Mouse (Mus musculus) hematopoietic stem cell, adult 5-6 weeks (primary cell): ENCODE data around the gene Gm11172. TPM values are rescaled to one million over a fixed set of nuclear protein-coding genes. Genes with fewer than 3 reads are reported as not detected.
A peak's percentile ranks its signal among the peaks of the same experiment; 100 is the strongest.

Source experiments
- ATAC-seq, 2 experiments: fragments of 125-278 bp in 1 of 2; replicated peaks in 1 of 2; 2 replicates each; pipeline ENCODE4 v1.8.0; 2016 to 2017; ENCODE audit warnings: inconsistent platforms in 2 of 2, mild to moderate bottlenecking in 2 of 2, moderate number of reproducible peaks in 2 of 2, low read depth in 1 of 2, moderate TSS enrichment in 1 of 2; ENCODE audit not compliant: low FRiP score in 2 of 2, poor library complexity in 2 of 2, severe bottlenecking in 2 of 2, insufficient read depth in 1 of 2, low TSS enrichment in 1 of 2
- total RNA-seq: library from RNA; stranded (forward); fragments of 172-1452, 232-1000 nt; gene quantifications from 2 replicates; pipeline ENCODE4 v1.2.3, GENCODE M21; 2017

The Gm11172 gene
- total RNA-seq: not detected in 2 replicates

DNA sequence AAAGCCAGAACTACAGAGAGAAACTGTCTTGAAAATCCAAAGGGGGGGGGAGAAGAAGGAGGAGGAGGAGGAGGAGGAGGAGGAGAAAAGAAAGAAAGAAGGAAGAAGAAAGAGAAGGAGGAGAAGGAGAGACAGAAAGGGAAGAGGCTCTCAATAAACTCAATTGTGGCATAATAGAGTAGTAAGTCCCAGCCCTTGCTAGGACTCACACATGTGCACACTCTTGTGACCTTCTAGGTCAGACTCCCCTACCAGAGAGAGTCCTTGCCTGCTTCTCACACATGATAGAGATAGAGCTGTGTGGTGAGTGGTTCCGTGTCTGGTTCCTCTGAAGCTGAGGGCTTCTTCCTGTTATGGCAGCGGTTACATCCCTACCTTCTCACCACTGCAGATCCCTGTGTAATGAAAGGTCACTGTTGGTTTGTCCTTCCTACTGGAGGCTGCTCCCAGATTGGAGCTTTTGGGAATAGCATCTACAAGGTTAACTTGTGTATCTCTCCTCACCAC lies at the start of gene Gm11172:
Gene Gm11172, plus strand, starts transcription at position 51 of the 507 bp plus-strand sequence.
- ATAC-seq: peak; percentile 19 to 29; a peak in 1 of 4 replicates

DNA sequence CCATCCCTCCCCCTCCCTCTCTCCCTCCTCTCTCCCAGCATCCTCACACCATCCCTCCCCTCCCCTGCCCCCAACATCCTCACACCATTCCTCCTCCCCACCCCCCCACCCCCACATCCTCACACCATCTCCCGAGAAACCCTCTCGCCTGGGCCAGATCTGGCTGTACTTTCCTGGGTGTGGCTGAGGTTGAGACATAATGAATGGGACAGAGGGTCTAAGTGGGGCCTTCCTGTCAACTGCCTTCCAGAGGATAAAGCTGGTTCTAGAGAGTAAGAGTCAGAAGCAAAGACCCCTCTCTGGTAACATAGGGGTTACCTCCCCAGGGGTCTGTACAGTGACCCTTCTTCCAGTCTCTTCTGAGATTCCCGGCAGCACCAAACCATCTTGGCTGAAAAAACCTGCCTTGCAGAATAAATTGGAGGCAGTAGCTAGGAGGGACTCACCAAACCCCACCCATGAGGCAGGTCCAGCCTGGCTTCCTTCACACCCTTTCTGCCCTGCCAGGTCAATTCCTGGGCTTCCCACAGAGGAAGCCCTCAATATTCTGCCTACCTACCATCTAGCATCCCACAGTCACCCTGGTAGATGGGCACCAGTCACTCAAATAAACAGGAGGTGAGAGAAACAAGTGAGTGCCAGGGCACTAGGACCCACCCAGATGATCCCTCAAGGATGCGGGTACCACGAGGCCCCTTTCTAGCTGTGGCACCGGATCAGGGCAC lies 49.0 kb upstream of the Gm11172 start:
- no peak for ATAC-seq

GRCm38 (mm10) chr16:10764323-10764722 lies 48.4 kb upstream of the Gm11172 start:
- no peak for ATAC-seq

DNA sequence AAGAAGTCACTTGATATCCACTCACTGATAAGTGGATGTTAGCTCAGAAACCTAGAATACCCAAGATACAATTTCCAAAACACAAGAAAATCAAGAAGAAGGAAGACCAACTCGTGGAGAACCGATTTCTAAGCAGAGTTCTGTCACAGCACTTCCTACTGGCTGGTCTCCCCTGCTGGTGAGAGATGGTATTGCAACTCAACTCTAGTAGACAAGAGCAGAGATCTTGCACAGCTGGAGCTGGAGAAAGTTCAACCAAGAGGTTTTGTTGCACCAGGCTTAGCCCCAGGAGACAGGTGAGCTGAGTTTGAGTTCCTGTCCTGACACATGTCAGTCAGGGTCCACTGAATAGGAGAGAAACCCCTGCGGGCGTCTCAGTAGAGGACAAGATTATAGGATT lies 45.6 kb upstream of the Gm11172 start:
- ATAC-seq: peak in 1 of 2 experiments; percentile 34; a peak in 1 of 4 replicates

DNA sequence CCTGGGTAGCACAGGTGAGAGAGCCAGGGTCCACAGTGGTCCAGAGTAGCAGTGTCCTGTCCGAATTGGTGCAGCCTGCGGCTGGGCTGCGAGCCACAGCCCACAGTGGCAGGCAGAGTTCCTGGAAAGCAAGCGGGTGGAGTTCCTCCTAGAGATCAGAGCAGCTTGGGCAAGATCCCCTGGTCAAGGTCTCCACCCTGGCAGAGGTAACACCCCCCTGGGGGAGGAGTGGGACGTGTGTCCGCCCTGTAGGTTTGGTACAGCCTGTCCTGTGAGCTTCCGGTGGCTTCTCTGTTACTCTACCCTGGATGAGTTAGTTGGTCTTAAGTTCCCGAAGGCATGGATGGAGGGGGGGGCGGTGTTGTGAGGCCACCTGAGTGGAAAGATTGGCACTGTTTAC lies 43.9 kb upstream of the Gm11172 start:
- peak; percentile 28 to 46; a peak in 2 of 4 replicates for ATAC-seq

GRCm38 (mm10) chr16:10769661-10770060 lies 43.1 kb upstream of the Gm11172 start:
- ATAC-seq: peak; percentile 70 to 76

DNA sequence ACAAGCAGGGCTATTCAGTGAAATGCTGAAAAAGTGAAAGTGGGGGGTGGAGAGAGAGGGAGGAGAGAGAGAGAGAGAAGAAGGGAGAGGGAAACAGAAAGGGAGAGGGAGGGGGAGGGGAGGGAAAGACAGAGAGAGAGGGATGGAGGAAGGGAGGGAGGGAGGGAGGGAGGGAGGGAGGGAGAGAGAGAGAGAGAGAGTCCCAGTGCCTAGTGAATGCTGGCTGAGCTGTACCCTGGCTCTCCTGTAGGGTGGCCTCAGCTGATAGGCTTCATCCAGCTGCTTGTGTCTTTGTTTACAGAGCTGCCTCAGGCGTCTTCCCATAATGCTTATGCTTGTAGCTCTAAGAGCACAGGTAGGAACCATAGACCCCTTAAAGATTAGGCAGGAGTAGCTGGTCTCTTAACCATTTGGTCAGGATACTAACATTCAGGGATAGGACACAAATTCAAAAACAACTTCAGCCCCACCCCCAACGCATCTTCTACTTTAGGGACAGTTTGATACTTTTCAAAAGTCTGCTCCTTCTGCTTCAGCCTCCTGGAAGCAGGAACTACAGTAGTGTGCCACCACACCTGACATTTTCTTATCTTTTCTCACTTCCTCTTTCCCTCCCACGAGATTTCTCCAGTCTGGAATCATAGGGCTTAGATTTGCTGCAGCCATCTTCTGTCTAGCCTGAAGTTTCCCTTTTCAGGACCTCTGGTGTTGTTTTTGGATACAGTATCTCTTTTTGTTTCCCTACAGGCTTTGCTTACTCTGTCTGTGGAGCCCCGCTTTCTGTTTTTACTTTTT lies 42.0 kb upstream of the Gm11172 start:
- no peak for ATAC-seq

DNA sequence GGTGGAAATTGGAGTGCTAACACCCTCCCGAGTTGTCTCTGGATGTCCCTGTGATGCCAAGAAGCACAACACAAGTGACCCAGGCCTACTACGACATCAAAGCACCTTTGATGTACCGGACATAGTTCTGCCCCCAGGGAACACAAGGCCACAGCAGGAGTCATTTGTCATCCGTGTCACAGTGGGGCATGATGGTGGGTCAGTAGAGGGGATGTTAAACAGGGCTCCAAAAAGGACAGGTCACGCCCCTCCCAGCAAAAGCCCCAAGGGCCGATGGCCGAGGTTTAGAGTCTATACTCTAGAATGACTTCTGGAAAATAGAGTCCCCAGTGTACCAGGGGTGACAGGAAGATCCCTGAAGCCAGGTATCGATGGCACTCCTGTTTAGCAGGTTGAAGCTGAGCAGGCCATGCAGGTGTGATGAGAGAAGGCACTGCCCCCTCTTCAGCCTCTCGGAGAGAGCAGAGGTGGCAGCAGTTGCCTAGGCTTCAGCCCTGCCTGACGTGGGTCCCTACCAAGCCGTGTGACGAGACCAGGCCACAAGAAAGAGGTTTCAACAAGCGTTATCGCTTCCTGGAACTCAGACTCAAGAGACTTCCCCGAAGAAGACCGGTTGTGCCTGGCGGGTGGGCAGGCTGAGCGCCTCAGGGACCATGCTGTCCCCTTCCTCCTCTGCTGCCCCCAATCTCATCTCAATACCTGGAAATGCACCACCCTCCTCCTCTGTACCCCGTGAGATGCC lies 40.8 kb upstream of the Gm11172 start:
- peak; percentile 48 to 65 for ATAC-seq

DNA sequence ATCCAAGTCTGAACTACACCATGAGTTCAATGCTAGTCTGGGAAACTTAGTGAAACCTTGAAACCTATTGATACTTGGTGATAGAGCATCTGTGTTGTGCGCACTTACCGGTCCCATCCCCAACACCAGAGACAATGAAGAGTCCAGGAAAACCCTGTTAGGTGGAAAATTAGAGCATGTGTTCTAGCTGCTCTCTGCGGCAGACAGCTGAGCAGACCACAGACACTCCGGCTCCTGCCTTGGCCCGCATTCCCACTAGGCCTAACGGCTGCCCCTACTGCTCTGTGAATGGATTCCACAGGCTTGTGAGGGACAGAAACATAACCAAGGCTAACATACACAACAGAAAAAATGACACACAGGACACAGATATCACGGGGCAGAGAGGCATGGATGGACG lies 39.2 kb upstream of the Gm11172 start:
- ATAC-seq: no peak

DNA sequence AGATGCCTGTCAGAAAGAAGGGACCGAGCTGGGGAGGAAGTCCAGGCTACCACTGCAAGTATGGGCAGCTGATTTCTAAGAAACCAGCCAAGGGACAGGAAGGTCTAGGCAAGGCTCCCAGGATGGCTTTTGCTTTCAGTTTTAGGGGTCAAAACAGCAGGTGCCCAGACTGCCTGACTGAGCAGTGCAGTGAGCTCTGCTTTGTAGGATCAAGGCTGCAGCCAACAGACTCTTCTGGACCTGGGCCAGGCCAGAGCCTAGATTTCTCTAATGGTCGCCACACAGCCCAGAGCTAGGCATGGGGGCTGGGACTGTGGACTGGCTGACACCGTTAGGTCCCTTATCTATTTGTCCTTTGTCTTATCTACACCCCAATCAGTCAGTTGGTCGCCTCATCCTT lies 38.0 kb upstream of the Gm11172 start:
- ATAC-seq: peak in 1 of 2 experiments; percentile 17; a peak in 1 of 4 replicates

DNA sequence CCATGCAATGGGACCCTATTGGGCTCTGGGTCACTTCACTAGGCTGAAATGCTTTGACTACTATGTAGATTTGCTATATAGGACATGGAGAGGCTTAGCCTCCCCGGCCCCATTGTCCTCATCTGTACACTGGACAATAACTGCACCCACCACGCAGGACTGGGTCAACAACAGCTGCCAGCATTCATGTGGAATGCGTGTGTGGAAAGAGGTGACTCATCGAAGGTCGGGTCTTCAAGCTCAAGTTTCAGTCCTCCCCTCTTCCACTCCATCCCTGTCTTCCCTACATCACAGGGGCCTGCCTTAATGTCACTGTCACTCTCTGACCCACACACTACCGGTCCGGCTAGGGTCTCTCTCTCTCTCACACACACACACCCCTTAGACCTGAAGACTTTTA lies 36.4 kb upstream of the Gm11172 start:
- no peak for ATAC-seq

DNA sequence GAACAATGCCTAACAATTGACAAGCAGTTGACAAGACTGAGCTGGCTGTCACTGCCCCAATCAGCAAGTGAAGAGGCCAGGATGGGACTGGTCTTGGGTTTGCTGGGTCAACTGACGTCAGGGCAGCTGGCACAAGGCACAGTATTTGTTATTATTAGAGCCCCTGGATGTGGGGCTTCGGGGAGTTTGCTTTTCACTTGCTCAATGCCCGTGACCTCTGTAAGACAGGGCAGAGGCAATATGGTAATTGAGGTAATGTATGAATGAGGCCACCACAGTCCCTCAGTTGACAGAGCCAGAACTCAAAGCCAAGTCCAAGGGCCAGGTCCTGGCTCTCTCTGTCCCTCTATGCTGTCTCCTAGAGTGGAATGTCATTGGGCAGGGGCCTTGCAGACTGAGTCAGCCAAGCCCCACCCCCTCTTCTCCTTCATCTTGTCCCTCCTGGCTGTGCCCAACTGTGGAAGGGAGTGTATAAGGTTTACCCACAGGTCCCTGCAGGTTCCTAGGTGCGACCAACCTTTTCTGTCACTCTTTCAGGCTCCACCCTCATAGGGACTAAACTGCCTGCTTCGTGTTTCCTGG lies 35.0 kb upstream of the Gm11172 start:
- no peak for ATAC-seq

DNA sequence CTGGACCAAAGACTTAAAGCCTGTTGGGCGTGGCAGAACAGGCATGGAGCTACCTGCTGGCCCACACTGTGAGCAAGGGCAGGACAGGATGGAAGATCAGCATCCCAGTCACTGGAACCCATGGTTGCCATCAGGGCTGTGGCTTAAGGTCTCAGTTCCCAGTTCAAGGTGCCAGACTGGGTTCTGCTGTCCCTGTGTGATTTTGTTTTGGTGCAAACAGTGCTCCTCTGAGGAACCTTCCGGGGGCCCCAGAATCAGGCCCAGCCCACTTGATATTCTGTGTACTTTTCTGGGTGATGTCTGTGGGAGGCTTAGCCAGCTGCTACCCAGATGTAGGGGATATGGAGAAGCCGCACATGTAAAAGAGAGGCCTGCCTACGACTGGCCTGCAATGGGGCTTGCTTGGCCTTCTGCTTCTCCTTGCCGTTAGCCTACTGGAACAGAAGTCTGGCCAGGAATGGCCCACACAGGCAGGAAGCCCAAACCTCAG lies 32.0 kb upstream of the Gm11172 start:
- no peak for ATAC-seq

DNA sequence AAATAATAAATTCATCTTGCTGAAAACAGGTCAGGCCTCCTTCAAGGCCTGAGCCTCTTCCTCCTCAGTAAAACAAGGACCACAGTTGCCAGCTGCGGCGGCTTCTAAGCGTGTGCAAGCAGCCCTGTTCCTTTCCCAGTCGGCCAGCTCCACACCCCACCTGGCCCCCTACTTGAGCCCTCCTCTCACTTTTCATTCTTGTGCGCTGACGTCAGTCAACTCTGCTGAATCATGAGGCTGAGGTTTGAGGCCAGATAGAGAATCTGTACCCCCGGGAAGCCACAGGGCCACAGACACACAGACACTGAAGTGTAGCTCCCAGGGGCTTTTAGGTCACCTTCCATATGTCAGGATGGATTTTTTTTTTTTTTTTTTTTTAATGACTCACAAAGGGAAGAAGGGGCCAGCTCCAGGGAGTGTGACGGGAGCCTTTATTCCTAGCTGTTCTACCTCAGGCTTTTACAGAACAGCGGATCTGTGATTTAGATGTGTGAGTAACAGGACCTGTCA lies 30.8 kb upstream of the Gm11172 start:
- ATAC-seq: no peak

GRCm38 (mm10) chr16:10782377-10783151 lies 30.2 kb upstream of the Gm11172 start:
- no peak; a peak in 1 of 4 replicates for ATAC-seq

DNA sequence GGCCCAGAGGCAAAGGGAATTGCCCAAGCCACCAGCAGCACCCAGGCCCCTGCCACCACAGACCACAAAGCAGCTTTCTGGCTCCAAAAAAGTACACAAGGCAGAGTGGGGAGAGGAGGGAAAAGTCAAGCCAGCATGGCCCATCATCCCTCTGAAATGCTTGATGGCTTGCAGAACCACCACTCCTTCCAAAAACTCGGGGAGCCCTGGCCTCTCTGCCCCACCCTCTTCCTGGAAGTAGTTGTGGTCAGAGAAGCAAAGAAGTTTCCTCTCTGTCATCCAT lies 29.6 kb upstream of the Gm11172 start:
- 0 out of 4 replicates have a peak, but pooled peaks of 1 of the 2 experiments have one; percentile 9 for ATAC-seq
